Mouse (Mus musculus): ENCODE results near the gene Rpp40.
A peak's percentile ranks its signal among the peaks of the same experiment; 100 is the strongest.

The Rpp40 gene

GRCm38 (mm10) chr13:35905879-35906481 is at the start of gene Rpp40:
TSS of gene Rpp40 (minus strand) at chr13:35906359.
- DNase-seq (ENCODE audit: low read depth, low spot score), result peak; percentile 73

- DNase-seq (ENCODE audit: low read depth, low spot score), result no peak
Measured at GRCm38 (mm10) chr13:35949814-35950455, 43.8 kb upstream of the Rpp40 start.

GRCm38 (mm10) chr13:35947354-35948000 is 41.3 kb upstream of the Rpp40 start:
- DNase-seq (ENCODE audit: low read depth, low spot score), result peak; percentile 66

- no peak for DNase-seq (ENCODE audit: low read depth, low spot score)
Measured at GRCm38 (mm10) chr13:35946659-35947353, 40.6 kb upstream of the Rpp40 start.

GRCm38 (mm10) chr13:35940934-35941333 is 34.8 kb upstream of the Rpp40 start:
- no peak for DNase-seq (ENCODE audit: low read depth, low spot score)

GRCm38 (mm10) chr13:35939871-35940665 is 33.9 kb upstream of the Rpp40 start:
- DNase-seq (ENCODE audit: low read depth, low spot score), result peak; percentile 49

- DNase-seq (ENCODE audit: low read depth, low spot score), result no peak
Measured at GRCm38 (mm10) chr13:35937991-35938390, 31.8 kb upstream of the Rpp40 start.

- no peak for DNase-seq (ENCODE audit: low read depth, low spot score)
Measured at GRCm38 (mm10) chr13:35911476-35911875, 5.3 kb upstream of the Rpp40 start.

- peak; percentile 21 for DNase-seq (ENCODE audit: low read depth, low spot score)
Measured at GRCm38 (mm10) chr13:35905378-35905777, 781 bp downstream of the Rpp40 start.

- DNase-seq (ENCODE audit: low read depth, low spot score), result no peak
Measured at GRCm38 (mm10) chr13:35892866-35893265, 13.3 kb downstream of the Rpp40 start.

- no peak for DNase-seq (ENCODE audit: low read depth, low spot score)
Measured at GRCm38 (mm10) chr13:35886121-35886725, 19.9 kb downstream of the Rpp40 start.

- no peak for DNase-seq (ENCODE audit: low read depth, low spot score)
Measured at GRCm38 (mm10) chr13:35880555-35881046, 25.6 kb downstream of the Rpp40 start.

GRCm38 (mm10) chr13:35879519-35879918 is 26.6 kb downstream of the Rpp40 start:
- no peak for DNase-seq (ENCODE audit: low read depth, low spot score)

GRCm38 (mm10) chr13:35879068-35879467 is 27.1 kb downstream of the Rpp40 start:
- no peak for DNase-seq (ENCODE audit: low read depth, low spot score)

GRCm38 (mm10) chr13:35878282-35878681 is 27.9 kb downstream of the Rpp40 start:
- DNase-seq (ENCODE audit: low read depth, low spot score), result no peak

GRCm38 (mm10) chr13:35875396-35875795 is 30.8 kb downstream of the Rpp40 start:
- DNase-seq (ENCODE audit: low read depth, low spot score), result no peak

- DNase-seq (ENCODE audit: low read depth, low spot score), result no peak
Measured at GRCm38 (mm10) chr13:35871107-35871506, 35.1 kb downstream of the Rpp40 start.

- DNase-seq (ENCODE audit: low read depth, low spot score), result no peak
Measured at GRCm38 (mm10) chr13:35870659-35871058, 35.5 kb downstream of the Rpp40 start.

GRCm38 (mm10) chr13:35860916-35861315 is 45.2 kb downstream of the Rpp40 start:
- no peak for DNase-seq (ENCODE audit: low read depth, low spot score)

- DNase-seq (ENCODE audit: low read depth, low spot score), result no peak
Measured at GRCm38 (mm10) chr13:35857486-35857885, 48.7 kb downstream of the Rpp40 start.
